Mouse (Mus musculus): Measurements from ENCODE around the gene Nphs1. TPM values are rescaled to one million over a fixed set of nuclear protein-coding genes. Genes with fewer than 3 reads are reported as not detected.

The Nphs1 gene
- total and polyA plus RNA-seq, 3 experiments: 1.2 to 2.3 TPM; not detected in 1

DNA sequence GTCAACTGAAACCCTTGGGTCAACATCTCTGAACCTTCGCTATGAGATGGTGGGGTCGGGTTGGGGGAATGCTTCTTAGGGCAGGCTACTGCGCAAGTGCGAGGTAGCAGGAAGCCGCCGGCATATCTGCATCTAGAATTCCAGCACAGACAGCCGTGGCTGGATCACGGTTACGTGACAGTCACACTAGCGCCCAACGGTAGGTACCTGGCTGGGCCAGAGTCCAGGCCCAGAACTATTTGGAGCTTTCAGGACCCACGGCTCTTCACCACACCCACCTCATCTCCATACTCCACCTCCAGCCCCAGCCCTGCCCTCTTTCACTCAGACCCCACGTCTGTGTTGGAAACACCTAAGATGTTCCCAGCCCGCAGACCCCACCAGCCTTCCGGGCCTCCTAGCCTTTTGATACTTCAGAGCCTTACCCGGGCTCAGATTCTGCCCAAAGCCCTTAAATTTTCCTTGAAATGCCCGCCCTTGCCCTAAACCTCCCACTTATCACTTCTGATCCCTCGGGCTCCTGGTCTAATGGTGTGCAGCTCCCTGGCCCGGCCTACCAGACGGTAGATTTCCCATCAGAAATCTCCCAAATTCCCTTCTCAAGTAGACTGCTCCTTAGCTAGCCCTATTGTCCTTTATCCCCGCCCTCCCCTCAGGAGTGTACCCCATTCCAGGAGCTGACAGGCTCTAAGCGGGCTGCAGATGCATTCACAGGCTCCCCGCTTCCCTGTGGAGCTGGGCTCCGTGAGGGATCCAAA is 57.1 kb downstream of the Nphs1 start:
- Histone ChIP-seq H3K27ac (ENCODE audit: control insufficient read depth, low read depth, low read length) (no peak overlapping the region), H3K27me3 (ENCODE audit: control insufficient read depth in 1 of 2, insufficient read depth in 2 of 2, low read length in 2 of 2) (peaks cover 0 to 2% of the 10 kb centered on the region in 2 experiments; a peak in 1 of 4 replicates), H3K79me2 (ENCODE audit: control insufficient read depth, insufficient read depth, low read length, poor library complexity) (no peaks in the 10 kb centered on the region), H3K36me3 (ENCODE audit: control insufficient read depth in 1 of 2, insufficient read depth in 2 of 2, low read length in 2 of 2) (no peaks in the 10 kb centered on the region), H3K9ac (ENCODE audit: control insufficient read depth, low read depth, low read length, poor library complexity, severe bottlenecking) (no peak overlapping the region), H3K4me1 (ENCODE audit: control insufficient read depth in 1 of 2, insufficient read depth in 2 of 2, low read length in 2 of 2) (no peaks in the 10 kb centered on the region), H3K4me3 (ENCODE audit: control insufficient read depth in 1 of 2, insufficient read depth in 1 of 2, low read depth in 2 of 2, low read length in 2 of 2) (no peak overlapping the region), H3K9me3 (replicated peaks; ENCODE audit: insufficient read depth, low read length) (no peaks in the 10 kb centered on the region)
- TF ChIP-seq USF1 (IDR thresholded peaks at IDR 0.05; ENCODE audit: low read depth, low read length) (peak; percentile 43; the same call in 1 of the 2 replicates), TAL1 (IDR thresholded peaks at IDR 0.05; ENCODE audit: low read length) (no peak)
- DNase-seq (ENCODE audit: low read depth, low spot score): no peak

DNA sequence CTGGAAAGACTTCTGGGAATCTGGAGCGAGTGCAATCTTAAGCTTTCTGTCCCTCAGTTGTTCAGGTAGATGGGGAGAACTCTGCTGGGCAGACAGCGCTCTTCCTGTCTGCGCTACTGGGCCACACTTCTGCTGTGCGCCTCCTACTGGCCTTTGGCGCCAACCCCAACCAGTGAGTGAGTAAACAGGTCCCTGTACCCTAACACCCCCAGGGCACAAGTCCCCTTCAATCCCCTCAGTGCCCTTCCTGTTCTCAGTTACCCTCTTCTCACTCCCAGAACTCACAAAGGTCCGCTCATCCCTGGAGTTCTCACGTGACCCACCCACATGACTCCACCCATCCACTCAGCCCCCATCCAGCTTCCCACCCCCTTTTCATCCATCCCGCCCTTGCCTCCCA is 60.2 kb downstream of the Nphs1 start:
- Histone ChIP-seq H3K9ac (ENCODE audit: control insufficient read depth, low read depth, low read length, poor library complexity, severe bottlenecking) (no peak overlapping the region), H3K36me3 (ENCODE audit: control insufficient read depth in 1 of 2, insufficient read depth in 2 of 2, low read length in 2 of 2) (no peaks in the 10 kb centered on the region), H3K27me3 (ENCODE audit: control insufficient read depth in 1 of 2, insufficient read depth in 2 of 2, low read length in 2 of 2) (no peaks in the 10 kb centered on the region)

DNA sequence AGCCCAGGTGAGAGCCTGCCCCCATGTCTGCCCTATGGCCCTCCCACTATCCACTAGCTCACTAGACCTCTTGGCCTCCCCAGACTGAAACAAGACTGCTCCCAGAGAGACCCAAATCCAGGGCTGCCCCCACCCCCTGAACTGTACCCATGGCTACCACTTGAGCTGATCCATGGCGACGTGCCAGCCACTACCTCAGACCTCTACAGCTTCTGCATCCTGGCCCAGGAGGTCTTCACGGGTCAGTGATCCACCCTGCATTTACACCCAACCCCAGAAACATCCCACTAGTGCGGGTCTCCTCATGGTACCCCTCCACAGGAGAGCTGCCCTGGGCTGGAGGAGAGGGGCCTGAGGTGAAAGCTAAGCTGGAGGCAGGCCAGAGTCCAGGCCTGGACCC is 62.3 kb downstream of the Nphs1 start:
- no peaks in the 10 kb centered on the region for H3K36me3 ChIP-seq (ENCODE audit: control insufficient read depth in 1 of 2, insufficient read depth in 2 of 2, low read length in 2 of 2)
- H3K9me3 ChIP-seq (replicated peaks; ENCODE audit: insufficient read depth, low read length): no peaks in the 10 kb centered on the region
- H3K27ac ChIP-seq (ENCODE audit: control insufficient read depth, low read depth, low read length): no peak overlapping the region
- DNase-seq (ENCODE audit: low read depth, low spot score): no peak
- TF ChIP-seq TBP (IDR thresholded peaks at IDR 0.05; ENCODE audit: low read depth, low read length): no peak
- TF ChIP-seq SIN3A (IDR thresholded peaks at IDR 0.05; ENCODE audit: low read length): no peak
- TF ChIP-seq CTCF (IDR thresholded peaks at IDR 0.05 in 2 of 3, conservative IDR thresholded peaks at IDR 0.05 in 1 of 3; ENCODE audit: control insufficient read depth in 1 of 3, insufficient read depth in 1 of 3, low read depth in 2 of 3, low read length in 3 of 3, poor library complexity in 1 of 3, severe bottlenecking in 1 of 3): no peak
- no peak for TF ChIP-seq RAD21 (IDR thresholded peaks at IDR 0.05; ENCODE audit: low read depth, low read length)
- TF ChIP-seq USF1 (IDR thresholded peaks at IDR 0.05; ENCODE audit: low read depth, low read length): no peak
- no peaks in the 10 kb centered on the region for H3K27me3 ChIP-seq (ENCODE audit: control insufficient read depth in 1 of 2, insufficient read depth in 2 of 2, low read length in 2 of 2)
- no peaks in the 10 kb centered on the region for H3K4me1 ChIP-seq (ENCODE audit: control insufficient read depth in 1 of 2, insufficient read depth in 2 of 2, low read length in 2 of 2)
- no peaks in the 10 kb centered on the region for H3K79me2 ChIP-seq (ENCODE audit: control insufficient read depth, insufficient read depth, low read length, poor library complexity)
- no peak overlapping the region for H3K9ac ChIP-seq (ENCODE audit: control insufficient read depth, low read depth, low read length, poor library complexity, severe bottlenecking)
- no peak overlapping the region for H3K4me3 ChIP-seq (ENCODE audit: control insufficient read depth in 1 of 2, insufficient read depth in 1 of 2, low read depth in 2 of 2, low read length in 2 of 2)

More for the DNA sequence above, 60.2 kb downstream of the Nphs1 start:
- no peaks in the 10 kb centered on the region for H3K79me2 ChIP-seq (ENCODE audit: control insufficient read depth, insufficient read depth, low read length, poor library complexity)
- H3K4me1 ChIP-seq (ENCODE audit: control insufficient read depth in 1 of 2, insufficient read depth in 2 of 2, low read length in 2 of 2): no peaks in the 10 kb centered on the region
- TF ChIP-seq MEF2A (IDR thresholded peaks at IDR 0.05; ENCODE audit: extremely low read depth, insufficient replicate concordance, low read depth, low read length, poor library complexity, severe bottlenecking) (no peak), CTCF (IDR thresholded peaks at IDR 0.05 in 2 of 3, conservative IDR thresholded peaks at IDR 0.05 in 1 of 3; ENCODE audit: control insufficient read depth in 1 of 3, insufficient read depth in 1 of 3, low read depth in 2 of 3, low read length in 3 of 3, poor library complexity in 1 of 3, severe bottlenecking in 1 of 3) (peak in 1 of 3 experiments; percentile 31; a peak in 1 of 6 replicates), GATA1 (IDR thresholded peaks at IDR 0.05; ENCODE audit: low read depth, low read length) (no peak), RCOR1 (IDR thresholded peaks at IDR 0.05; ENCODE audit: low read depth, low read length) (no peak), POLR2A (IDR thresholded peaks at IDR 0.05; ENCODE audit: control insufficient read depth in 1 of 2, insufficient read depth in 1 of 2, low read depth in 1 of 2, low read length in 2 of 2, poor library complexity in 1 of 2) (no peak)
- no peaks in the 10 kb centered on the region for H3K9me3 ChIP-seq (replicated peaks; ENCODE audit: insufficient read depth, low read length)
- DNase-seq (ENCODE audit: low read depth, low spot score): no peak
- no peak overlapping the region for H3K27ac ChIP-seq (ENCODE audit: control insufficient read depth, low read depth, low read length)
- H3K4me3 ChIP-seq (ENCODE audit: control insufficient read depth in 1 of 2, insufficient read depth in 1 of 2, low read depth in 2 of 2, low read length in 2 of 2): no peak overlapping the region
